Mouse (Mus musculus) heart, embryonic 10.5 days (tissue): ENCODE measurements around the gene Frs2. TPM values are rescaled to one million over a fixed set of nuclear protein-coding genes. Genes with fewer than 3 reads are reported as not detected.
"Not testable (repeated sequence)": the region's sequence is repeated elsewhere in the genome, so short reads cannot be mapped to it uniquely, and the experiment has no call there.

Source experiments
- DNase-seq: peaks from one replicate; pipeline ENCODE4 v3.0.0-alpha.2; 2017; ENCODE audit warnings: low spot score
- H3K27ac ChIP-seq: fragments of 300-500 bp; sonication (generic); 2 replicates; pipeline ENCODE4 v1.5.1; 2016; ENCODE audit warnings: mild to moderate bottlenecking
- H3K27me3 ChIP-seq: fragments of 300-500 bp; sonication (generic); 2 replicates; pipeline ENCODE4 v1.6.1; 2016; ENCODE audit warnings: mild to moderate bottlenecking; ENCODE audit not compliant: poor library complexity, insufficient read depth, severe bottlenecking
- H3K36me3 ChIP-seq: fragments of 300-500 bp; sonication (generic); 2 replicates; pipeline ENCODE4 v1.6.1; 2016; ENCODE audit warnings: mild to moderate bottlenecking, moderate library complexity
- H3K4me1 ChIP-seq: fragments of 300-500 bp; sonication (generic); 2 replicates; pipeline ENCODE4 v1.6.1; 2016; ENCODE audit warnings: mild to moderate bottlenecking
- H3K4me3 ChIP-seq: fragments of 300-500 bp; sonication (generic); 2 replicates; pipeline ENCODE4 v1.5.1; 2016; ENCODE audit warnings: mild to moderate bottlenecking, moderate library complexity
- H3K9me3 ChIP-seq: fragments of 300-500 bp; sonication (generic); 2 replicates; pipeline ENCODE4 v1.6.1; 2016; ENCODE audit warnings: mild to moderate bottlenecking, moderate library complexity
- WGBS: fragments of 180-500 bp; shearing (Covaris S2); methylation state at CpG from one replicate; pipeline ENCODE4 v1.1.7; 2016; 5-methylcytosine and 5-hydroxymethylcytosine counted together
- polyA plus RNA-seq: library from polyadenylated mRNA; unstranded; fragments of >200 nt; fragmentation: Nextera tagmentation; extraction: Ambion mirVana; gene quantifications from 2 replicates; pipeline ENCODE4 v1.2.1, GENCODE M21; 2016

The Frs2 gene
- polyA plus RNA-seq, 1 experiment from 2014 or later, result 20.0 TPM

DNA sequence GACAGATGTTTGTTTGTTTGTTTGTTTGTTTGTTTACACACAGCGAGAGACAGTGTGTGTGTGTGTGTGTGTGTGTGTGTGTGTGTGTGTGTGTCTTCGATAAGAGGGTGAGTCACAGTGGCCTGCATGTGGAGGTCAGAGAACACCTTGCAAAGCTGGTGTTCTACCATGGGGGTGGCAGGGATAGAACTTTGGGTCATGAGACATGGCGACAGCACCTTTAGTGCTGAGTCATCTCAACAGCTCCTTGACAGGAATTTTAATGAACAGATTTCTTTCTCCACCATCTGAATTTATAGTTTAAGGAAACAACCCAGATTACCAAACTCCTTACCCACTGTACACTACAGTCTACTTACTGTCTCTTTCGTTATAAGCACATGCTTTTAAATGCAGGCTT, 4.3 kb downstream of the Frs2 start:
- no peak overlapping the region for H3K4me3 ChIP-seq
- H3K36me3 ChIP-seq, result no peaks in the 10 kb centered on the region
- H3K27ac ChIP-seq, result no peak overlapping the region
- 83% methylated on average over 4 of the region's 4 CpGs for WGBS
- H3K9me3 ChIP-seq, result no peaks in the 10 kb centered on the region
- H3K27me3 ChIP-seq, result no peaks in the 10 kb centered on the region
- DNase-seq, result no peak
- H3K4me1 ChIP-seq, result peaks cover 44% of the 10 kb centered on the region

GRCm38 (mm10) chr10:117143311-117143710, 5.0 kb downstream of the Frs2 start:
- peak overlapping the region; percentile 16; the same call in 1 of the 2 replicates for H3K27ac ChIP-seq
- H3K4me3 ChIP-seq, result no peak overlapping the region
- peaks cover 47% of the 10 kb centered on the region for H3K4me1 ChIP-seq
- H3K9me3 ChIP-seq, result no peaks in the 10 kb centered on the region
- H3K36me3 ChIP-seq, result no peaks in the 10 kb centered on the region
- 90% methylated on average over 2 of the region's 2 CpGs for WGBS
- DNase-seq, result no peak
- H3K27me3 ChIP-seq, result no peaks in the 10 kb centered on the region

GRCm38 (mm10) chr10:117141939-117142552, 6.3 kb downstream of the Frs2 start:
- Histone ChIP-seq H3K9me3 (no peaks in the 10 kb centered on the region), H3K4me3 (no peak overlapping the region), H3K27me3 (no peaks in the 10 kb centered on the region), H3K27ac (no peak overlapping the region), H3K4me1 (peaks cover 48% of the 10 kb centered on the region), H3K36me3 (no peaks in the 10 kb centered on the region)
- DNase-seq, result no peak
- 75% methylated on average over 7 of the region's 7 CpGs for WGBS

GRCm38 (mm10) chr10:117131506-117131905, 16.8 kb downstream of the Frs2 start:
- not testable (repeated sequence) for H3K27ac ChIP-seq, H3K27me3 ChIP-seq, H3K4me3 ChIP-seq, DNase-seq, H3K9me3 ChIP-seq
- Histone ChIP-seq H3K36me3 (peaks cover 18% of the 10 kb centered on the region), H3K4me1 (peaks cover 17% of the 10 kb centered on the region)
- 97% methylated on average over 5 of the region's 5 CpGs for WGBS

- WGBS, result 88% methylated on average over 6 of the region's 6 CpGs
- Histone ChIP-seq H3K4me3 (no peak overlapping the region), H3K4me1 (peaks cover 29% of the 10 kb centered on the region), H3K9me3 (no peaks in the 10 kb centered on the region), H3K27ac (no peak overlapping the region), H3K27me3 (no peaks in the 10 kb centered on the region), H3K36me3 (peaks cover 18% of the 10 kb centered on the region)
- no peak for DNase-seq
Measured at GRCm38 (mm10) chr10:117130037-117130436, 18.3 kb downstream of the Frs2 start.

DNA sequence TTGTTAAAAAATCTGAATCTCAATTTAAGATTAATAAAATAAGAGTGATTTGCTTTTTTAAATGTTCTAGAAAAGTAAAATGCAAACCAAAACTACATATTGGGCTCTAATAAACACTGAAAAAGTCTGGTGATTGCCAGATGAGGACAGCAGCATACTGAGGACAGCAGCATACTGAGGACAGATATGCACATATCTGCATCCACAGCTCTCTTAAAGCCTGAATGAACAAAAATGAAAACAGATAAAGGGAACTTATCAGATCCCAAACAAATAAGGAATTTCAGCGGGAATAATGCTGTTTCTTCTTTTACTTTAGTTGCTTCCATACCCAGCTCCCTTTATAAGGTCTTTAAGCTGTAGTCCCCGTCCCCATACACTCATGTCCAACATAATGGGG, 19.6 kb downstream of the Frs2 start:
- H3K27me3 ChIP-seq, result no peaks in the 10 kb centered on the region
- WGBS, result 86% methylated on average over 2 of the region's 2 CpGs
- DNase-seq, result no peak
- H3K36me3 ChIP-seq, result peaks cover 18% of the 10 kb centered on the region
- no peaks in the 10 kb centered on the region for H3K9me3 ChIP-seq
- H3K4me3 ChIP-seq, result no peak overlapping the region
- no peak overlapping the region for H3K27ac ChIP-seq
- H3K4me1 ChIP-seq, result peaks cover 35% of the 10 kb centered on the region

DNA sequence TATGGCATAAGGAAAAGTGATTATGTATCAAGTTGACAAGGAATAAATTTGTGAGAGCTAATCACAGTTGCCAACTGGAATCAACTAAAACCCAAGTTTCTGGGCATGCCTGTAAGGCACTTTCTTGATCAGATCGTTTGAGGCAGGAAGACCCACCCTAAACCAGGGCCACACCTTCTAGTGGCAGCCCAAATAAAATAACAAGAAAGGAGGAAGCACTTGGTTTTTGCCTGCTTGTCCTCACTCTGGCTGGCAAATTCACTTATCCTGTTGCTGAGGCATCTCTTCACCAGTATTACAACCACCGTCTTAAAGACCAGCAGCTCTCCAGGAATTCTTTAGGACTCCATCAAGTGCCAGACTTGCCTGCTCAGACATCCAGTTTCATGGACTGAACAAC, 20.9 kb downstream of the Frs2 start:
- Histone ChIP-seq H3K27me3 (no peaks in the 10 kb centered on the region), H3K9me3 (no peaks in the 10 kb centered on the region), H3K36me3 (peaks cover 15% of the 10 kb centered on the region), H3K4me1 (peaks cover 37% of the 10 kb centered on the region), H3K27ac (peak overlapping the region; percentile 56; the same call in 1 of the 2 replicates), H3K4me3 (no peak overlapping the region)
- 63% methylated on average over 2 of the region's 2 CpGs for WGBS
- no peak for DNase-seq

DNA sequence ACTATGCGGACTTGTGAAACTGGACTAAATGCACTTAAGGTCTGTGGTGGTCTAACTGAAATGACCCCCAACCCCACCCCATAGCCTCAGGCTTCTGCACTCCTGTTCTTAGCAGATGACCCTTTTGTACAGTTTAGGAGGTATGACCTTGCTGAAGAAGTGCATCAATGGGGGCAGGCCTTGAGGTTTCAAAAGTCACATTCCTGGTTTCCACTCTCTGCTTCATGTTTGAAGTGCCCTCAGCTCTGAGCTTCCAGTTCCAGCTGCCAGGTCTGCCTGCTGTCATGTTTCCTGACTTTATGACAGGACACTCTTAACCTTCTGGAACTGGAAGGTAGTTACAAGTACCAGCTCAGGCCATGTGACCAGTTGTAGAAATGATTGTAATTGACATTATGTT, 21.6 kb downstream of the Frs2 start:
- DNase-seq, result no peak
- Histone ChIP-seq H3K4me1 (peaks cover 37% of the 10 kb centered on the region), H3K36me3 (peaks cover 7% of the 10 kb centered on the region; the same call in 1 of the 2 replicates), H3K27me3 (no peaks in the 10 kb centered on the region), H3K9me3 (no peaks in the 10 kb centered on the region), H3K27ac (peak overlapping the region; percentile 73), H3K4me3 (no peak overlapping the region)
- WGBS, result 93% methylated on average over 1 of the region's 1 CpGs

DNA sequence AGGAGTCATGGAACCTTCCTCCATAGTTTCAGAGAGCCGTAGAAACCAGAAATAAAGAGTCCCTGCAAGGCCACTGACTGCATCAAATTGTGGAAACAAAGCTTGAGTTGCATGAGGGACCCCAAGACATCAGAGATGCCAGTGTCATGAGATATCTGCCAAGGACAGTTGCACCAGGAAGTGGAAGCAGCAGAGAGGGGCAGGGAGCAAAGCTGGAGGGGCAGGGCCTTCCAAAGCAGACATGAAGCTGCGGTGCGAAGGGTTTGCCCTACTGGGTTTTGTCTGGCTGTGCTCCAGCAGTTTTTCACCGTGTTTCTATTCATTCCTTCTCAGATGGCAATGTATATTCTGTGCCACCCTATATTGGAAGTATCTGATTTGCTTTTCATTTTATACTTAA, 22.1 kb downstream of the Frs2 start:
- H3K4me3 ChIP-seq, result no peak overlapping the region
- H3K9me3 ChIP-seq, result no peaks in the 10 kb centered on the region
- peaks cover 37% of the 10 kb centered on the region for H3K4me1 ChIP-seq
- no peak for DNase-seq
- H3K36me3 ChIP-seq, result peaks cover 5% of the 10 kb centered on the region; the same call in 1 of the 2 replicates
- peak overlapping the region; percentile 73 for H3K27ac ChIP-seq
- 76% methylated on average over 4 of the region's 4 CpGs for WGBS
- no peaks in the 10 kb centered on the region for H3K27me3 ChIP-seq

GRCm38 (mm10) chr10:117121448-117121847, 26.9 kb downstream of the Frs2 start:
- no peak for DNase-seq
- 92% methylated on average over 3 of the region's 3 CpGs for WGBS
- H3K4me1 ChIP-seq, result peaks cover 47% of the 10 kb centered on the region
- no peaks in the 10 kb centered on the region for H3K9me3 ChIP-seq
- H3K4me3 ChIP-seq, result no peak overlapping the region
- peaks cover 2% of the 10 kb centered on the region; the same call in 1 of the 2 replicates for H3K36me3 ChIP-seq
- H3K27me3 ChIP-seq, result no peaks in the 10 kb centered on the region
- H3K27ac ChIP-seq, result no peak overlapping the region

- no peaks in the 10 kb centered on the region for H3K9me3 ChIP-seq
- peaks cover 48% of the 10 kb centered on the region for H3K4me1 ChIP-seq
- no peak overlapping the region for H3K4me3 ChIP-seq
- DNase-seq, result no peak
- WGBS, result 79% methylated on average over 7 of the region's 7 CpGs
- no peak overlapping the region for H3K27ac ChIP-seq
- no peaks in the 10 kb centered on the region for H3K27me3 ChIP-seq
- H3K36me3 ChIP-seq, result peaks cover 2% of the 10 kb centered on the region; the same call in 1 of the 2 replicates
Measured at GRCm38 (mm10) chr10:117120051-117120666, 28.2 kb downstream of the Frs2 start.

- 0 out of 2 replicates have a peak overlapping the region, but pooled peaks have one; percentile 16 for H3K4me3 ChIP-seq
- peak overlapping the region; percentile 37; the same call in 1 of the 2 replicates for H3K27ac ChIP-seq
- H3K36me3 ChIP-seq, result peaks cover 2% of the 10 kb centered on the region; the same call in 1 of the 2 replicates
- WGBS, result 39% methylated on average over 11 of the region's 11 CpGs
- H3K4me1 ChIP-seq, result peaks cover 50% of the 10 kb centered on the region
- DNase-seq, result no peak
- H3K27me3 ChIP-seq, result no peaks in the 10 kb centered on the region
- no peaks in the 10 kb centered on the region for H3K9me3 ChIP-seq
Measured at GRCm38 (mm10) chr10:117119531-117119930, 28.8 kb downstream of the Frs2 start.

DNA sequence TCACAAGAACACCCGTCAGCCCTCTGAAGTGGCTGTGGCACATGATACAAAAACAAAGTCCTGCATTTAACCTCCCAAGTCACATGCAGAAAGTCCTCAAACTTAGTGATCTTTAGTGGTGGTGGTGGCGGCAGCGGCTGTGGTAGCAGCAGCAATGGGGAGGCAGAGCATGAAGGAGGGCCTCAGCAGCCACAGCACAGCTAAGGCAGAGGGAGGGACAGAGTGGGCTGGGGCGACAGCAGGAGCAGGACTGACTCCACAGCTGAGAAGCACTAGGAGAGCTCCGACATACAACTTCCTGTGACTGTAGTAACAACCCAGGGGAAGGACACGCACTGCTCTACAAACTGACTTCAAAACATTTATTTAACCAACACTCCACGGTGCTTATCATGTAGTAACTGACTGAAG, 29.9 kb downstream of the Frs2 start:
- Histone ChIP-seq H3K4me3 (no peak overlapping the region), H3K27me3 (no peaks in the 10 kb centered on the region), H3K36me3 (peaks cover 2% of the 10 kb centered on the region; the same call in 1 of the 2 replicates), H3K27ac (peak overlapping the region; percentile 71; the same call in 1 of the 2 replicates), H3K9me3 (no peaks in the 10 kb centered on the region), H3K4me1 (peaks cover 48% of the 10 kb centered on the region)
- DNase-seq, result no peak
- WGBS, result 59% methylated on average over 7 of the region's 7 CpGs
